Mouse (Mus musculus) small intestine, adult 2 months (tissue): ENCODE data around the gene Zp1.
A peak's percentile ranks its signal among the peaks of the same experiment; 100 is the strongest.

Source experiments
- CTCF ChIP-seq: fragments of 200-500 bp; IDR thresholded peaks from 2 replicates; pipeline ENCODE4 v1.5.1; 2012; ENCODE audit warnings: low read depth, mild to moderate bottlenecking, control low read depth, inconsistent platforms, low read length, moderate library complexity, mixed read lengths; ENCODE audit not compliant: insufficient replicate concordance, insufficient read length; ENCODE audit errors: extremely low read depth
- POLR2A ChIP-seq: fragments of 200-500 bp; IDR thresholded peaks from 2 replicates; pipeline ENCODE4 v1.6.1; 2012; ENCODE audit warnings: low read depth, mild to moderate bottlenecking, control low read depth, inconsistent platforms, low read length, moderate library complexity

- TF ChIP-seq POLR2A (peak; percentile 27), CTCF (peak; percentile 28; the same call in 1 of the 2 replicates)
Measured at GRCm38 (mm10) chr19:10881426-10882154, 38.8 kb downstream of the Zp1 start, which contains the start of gene Tmem109.
